ENCODE assay signal across 33 mouse cellular contexts in the genomic region with DNA sequence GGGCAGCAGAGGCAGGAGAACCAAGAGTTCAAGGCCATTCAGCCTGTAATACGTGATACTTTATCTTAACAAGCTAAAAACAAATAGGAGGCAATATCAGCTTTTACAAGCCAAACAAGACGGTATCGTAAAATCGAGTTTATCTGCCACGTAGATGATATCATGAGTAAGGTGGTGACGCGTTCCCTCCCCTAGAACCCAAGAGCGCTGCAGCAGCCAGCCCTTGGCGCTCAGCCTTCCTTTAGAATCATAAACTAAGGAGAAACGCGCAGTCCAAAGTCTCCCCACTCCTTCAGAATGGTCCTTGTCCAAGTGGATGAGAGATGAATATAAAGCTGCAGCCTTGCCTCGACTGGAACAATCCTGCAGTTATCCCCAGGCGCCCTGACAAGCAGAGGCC. TPM values are rescaled to one million over a fixed set of nuclear protein-coding genes. Genes with fewer than 3 reads are reported as not detected.
DNase-seq lines count a peak whose midpoint lies in the region; ATAC-seq and TF ChIP-seq lines count a peak whose summit lies in the region.
"Had no signal": no experiment of that assay in that cellular context is flagged by ENCODE, and none has a peak within 500 bp of the region (broad histone marks: within the 10 kb centered on the region; RNA-seq: fewer than 3 reads in every experiment).

No protein-coding gene starts in this region.

- H3K4me2 ChIP-seq in hindbrain, postnatal 0 days (ENCODE audit: low read depth, low read length) = no peak overlapping the region
- no peak overlapping the region for H3K4me2 ChIP-seq in embryonic facial prominence, embryonic 15.5 days (replicated peaks)
- H3K4me2 ChIP-seq: embryonic facial prominence, embryonic 13.5 days; forebrain, embryonic 12.5 days; heart, embryonic 13.5 days; lung, embryonic 15.5 days; midbrain, embryonic 13.5 days had no signal

- no peak for TF ChIP-seq CTCF in hindbrain, postnatal 0 days (IDR thresholded peaks at IDR 0.05; ENCODE audit: low read depth)

- no peaks in the 10 kb centered on the region for H3K27me3 ChIP-seq in hindbrain, postnatal 0 days (ENCODE audit: insufficient read depth, low read length)
- H3K27me3 ChIP-seq in hindbrain, embryonic 10.5 days (ENCODE audit: insufficient read depth, poor library complexity, severe bottlenecking) = no peaks in the 10 kb centered on the region
- no peaks in the 10 kb centered on the region for H3K27me3 ChIP-seq in embryonic facial prominence, embryonic 15.5 days
- H3K27me3 ChIP-seq: embryonic facial prominence, embryonic 13.5 days; forebrain, embryonic 12.5 days; heart, embryonic 13.5 days; lung, embryonic 15.5 days; megakaryocyte, embryonic 14.5 days; midbrain, embryonic 13.5 days had no signal

- no peaks in the 10 kb centered on the region for H3K36me3 ChIP-seq in hindbrain, postnatal 0 days (ENCODE audit: insufficient read depth, low read length)
- H3K36me3 ChIP-seq in hindbrain, embryonic 10.5 days = no peaks in the 10 kb centered on the region
- peaks cover 3% of the 10 kb centered on the region; the same call in 1 of the 2 replicates for H3K36me3 ChIP-seq in embryonic facial prominence, embryonic 15.5 days
- H3K36me3 ChIP-seq: forebrain, embryonic 12.5 days; lung, embryonic 15.5 days; midbrain, embryonic 13.5 days had no signal

- no peak overlapping the region for H3K27ac ChIP-seq in hindbrain, postnatal 0 days
- no peak overlapping the region for H3K27ac ChIP-seq in hindbrain, embryonic 10.5 days
- H3K27ac ChIP-seq in embryonic facial prominence, embryonic 15.5 days (replicated peaks) = 0 out of 2 replicates have a peak overlapping the region, but pooled peaks have one; percentile 29
- H3K27ac ChIP-seq: embryonic facial prominence, embryonic 13.5 days; forebrain, embryonic 12.5 days; heart, adult 2 months; heart, embryonic 13.5 days; lung, embryonic 15.5 days; midbrain, embryonic 13.5 days; stomach, postnatal 0 days had no signal

- no peak for ATAC-seq in hindbrain, postnatal 0 days
- ATAC-seq in embryonic facial prominence, embryonic 15.5 days (ENCODE audit: insufficient number of reproducible peaks, low FRiP score, low TSS enrichment, low read depth) = no peak
- ATAC-seq: activated CD4-positive, CD25-positive, alpha-beta regulatory T cell, adult 4 months; forebrain, postnatal 0 days; midbrain, embryonic 13.5 days had no signal

- 77% methylated on average over 13 of the region's 13 CpGs for WGBS in hindbrain, postnatal 0 days
- 91% methylated on average over 13 of the region's 13 CpGs for WGBS in hindbrain, embryonic 10.5 days
- 80% methylated on average over 13 of the region's 13 CpGs for WGBS in embryonic facial prominence, embryonic 15.5 days
- 38% methylated on average over 13 of the region's 13 CpGs for WGBS in large intestine, adult 2 months

- no peak overlapping the region for H3K4me3 ChIP-seq in hindbrain, postnatal 0 days (ENCODE audit: low read length)
- H3K4me3 ChIP-seq in hindbrain, embryonic 10.5 days = no peak overlapping the region
- no peak overlapping the region for H3K4me3 ChIP-seq in embryonic facial prominence, embryonic 15.5 days (replicated peaks)
- H3K4me3 ChIP-seq: embryonic facial prominence, embryonic 13.5 days; forebrain, embryonic 12.5 days; heart, adult 2 months; heart, embryonic 13.5 days; lung, embryonic 15.5 days; megakaryocyte, embryonic 14.5 days; midbrain, embryonic 13.5 days had no signal

- H3K4me1 ChIP-seq in hindbrain, postnatal 0 days (ENCODE audit: insufficient read depth, low read length) = no peaks in the 10 kb centered on the region
- H3K4me1 ChIP-seq in hindbrain, embryonic 10.5 days (replicated peaks) = no peaks in the 10 kb centered on the region
- H3K4me1 ChIP-seq in embryonic facial prominence, embryonic 15.5 days = no peaks in the 10 kb centered on the region
- H3K4me1 ChIP-seq: embryonic facial prominence, embryonic 13.5 days; forebrain, embryonic 12.5 days; heart, embryonic 13.5 days; lung, embryonic 15.5 days; midbrain, embryonic 13.5 days had no signal

- H3K9ac ChIP-seq in hindbrain, postnatal 0 days (replicated peaks; ENCODE audit: low read length) = no peak overlapping the region
- H3K9ac ChIP-seq in embryonic facial prominence, embryonic 15.5 days = no peak overlapping the region
- H3K9ac ChIP-seq: embryonic facial prominence, embryonic 13.5 days; forebrain, embryonic 12.5 days; forebrain, postnatal 0 days; heart, embryonic 13.5 days; lung, embryonic 15.5 days; midbrain, embryonic 13.5 days had no signal

- H3K9me3 ChIP-seq in hindbrain, postnatal 0 days (ENCODE audit: low read length) = no peaks in the 10 kb centered on the region
- 0 out of 2 replicates have a peak, but pooled peaks cover 3% of the 10 kb centered on the region for H3K9me3 ChIP-seq in hindbrain, embryonic 10.5 days
- H3K9me3 ChIP-seq in embryonic facial prominence, embryonic 15.5 days (replicated peaks) = no peaks in the 10 kb centered on the region
- H3K9me3 ChIP-seq: embryonic facial prominence, embryonic 13.5 days; forebrain, embryonic 12.5 days; lung, embryonic 15.5 days; midbrain, embryonic 13.5 days had no signal

- DNase-seq in hindbrain, postnatal 0 days (ENCODE audit: low spot score) = peak; percentile 7
- no peak for DNase-seq in hindbrain, embryonic 10.5 days (ENCODE audit: low spot score)
- DNase-seq in brain, adult 2 months (ENCODE audit: low read depth, low spot score) = peak; percentile 14
- DNase-seq in large intestine, adult 2 months (ENCODE audit: low read depth, low spot score) = peak; percentile 94
- no peak for DNase-seq in layer of hippocampus, adult 9-11 months
- DNase-seq in cerebellum, postnatal 36 days = no peak
- DNase-seq: adrenal gland, adult 2 months; B cell, adult 2 months; cerebellum, adult 11 months; cerebellum, adult 9-10 months; embryo, embryonic 11 days; forebrain, postnatal 0 days; gastrocnemius, postnatal 14 days; heart, adult 2 months; heart, postnatal 10 days; kidney, adult 2 months; kidney, postnatal 36 days; layer of hippocampus, postnatal 36 days; left cerebral cortex, postnatal 4 days; lung, postnatal 4 days; retina, postnatal 1 day; right cerebral cortex, postnatal 25 days; thymus, adult 18-20 months; thymus, postnatal 36 days had no signal

RNA-seq across cellular contexts. Expression of a gene that starts 36.4 kb away (rescaled TPM):
- total RNA-seq in hindbrain, postnatal 0 days (2014; rRNA removed) = 45.4 and 53.7 TPM in 2 replicates
- polyA plus RNA-seq in hindbrain, postnatal 0 days (2015; fragmentation: Nextera tagmentation; extraction: Ambion mirVana) = 26.2 and 27.3 TPM in 2 replicates
- 11.6 and 13.1 TPM in 2 replicates for polyA plus RNA-seq in hindbrain, embryonic 10.5 days (2016; fragmentation: Nextera tagmentation; extraction: Ambion mirVana)
- 17.6 and 18.0 TPM in 2 replicates for polyA plus RNA-seq in embryonic facial prominence, embryonic 15.5 days (2015; fragmentation: Nextera tagmentation; extraction: Ambion mirVana)
- 9.5 and 11.7 TPM in 2 replicates for polyA plus RNA-seq in large intestine, adult 2 months (2012; rRNA removed)

Comparison
In these comparisons a context has a peak if more than half of its experiments do, and no peak if none do; other contexts are left out.
1. DNase-seq: peak in hindbrain, postnatal 0 days (single experiment), brain, adult 2 months (single experiment) and large intestine, adult 2 months (single experiment); none in hindbrain, embryonic 10.5 days (single experiment), layer of hippocampus, adult 9-11 months (single experiment) and cerebellum, postnatal 36 days (0 of 2).